Mouse (Mus musculus) lung, embryonic 14.5 days (tissue): ENCODE results near the gene Vps4a. TPM values are rescaled to one million over a fixed set of nuclear protein-coding genes. Genes with fewer than 3 reads are reported as not detected.

ENCODE experiments used
- ATAC-seq: fragments of 200-750 bp; cut with Nextera tagmentation; 2 replicates; pipeline ENCODE4 v1.8.0; 2017; ENCODE audit warnings: mild to moderate bottlenecking, moderate TSS enrichment, moderate library complexity; ENCODE audit not compliant: insufficient read depth
- DNase-seq: peaks from one replicate; pipeline ENCODE4 v3.0.0-alpha.2; 2015
- H3K27ac ChIP-seq: fragments of 300-500 bp; sonication (generic); 2 replicates; pipeline ENCODE4 v1.5.1; 2014; ENCODE audit warnings: low read depth, mild to moderate bottlenecking, moderate library complexity
- H3K27me3 ChIP-seq: fragments of 300-500 bp; sonication (generic); 2 replicates; pipeline ENCODE4 v1.6.1; 2014; ENCODE audit warnings: low read length, control low read depth; ENCODE audit not compliant: insufficient read depth
- H3K36me3 ChIP-seq: fragments of 300-500 bp; sonication (generic); 2 replicates; pipeline ENCODE4 v1.6.1; 2014; ENCODE audit warnings: control low read depth; ENCODE audit not compliant: insufficient read depth
- H3K4me1 ChIP-seq: fragments of 300-500 bp; sonication (generic); 2 replicates; pipeline ENCODE4 v1.6.1; 2014; ENCODE audit warnings: antibody characterized with exemption, control low read depth; ENCODE audit not compliant: insufficient read depth
- H3K4me2 ChIP-seq: fragments of 300-500 bp; sonication (generic); 2 replicates; pipeline ENCODE4 v1.6.1; 2014; ENCODE audit warnings: mild to moderate bottlenecking
- H3K4me3 ChIP-seq: fragments of 300-500 bp; sonication (generic); 2 replicates; pipeline ENCODE4 v1.5.1; 2014; ENCODE audit warnings: low read depth, low read length
- H3K9ac ChIP-seq: fragments of 300-500 bp; sonication (generic); 2 replicates; pipeline ENCODE4 v1.6.1; 2014
- H3K9me3 ChIP-seq: fragments of 300-500 bp; sonication (generic); 2 replicates; pipeline ENCODE4 v1.6.1; 2016; ENCODE audit warnings: low read depth, low read length, control low read depth
- CTCF ChIP-seq: IDR thresholded peaks from 2 replicates; pipeline ENCODE4 v1.5.1; 2016; ENCODE audit warnings: antibody characterized with exemption, low read depth
- WGBS: fragments of 180-500 bp; shearing (Covaris S2); extraction: QIAGEN DNeasy Blood & Tissue Kit; methylation state at CpG from one replicate; pipeline ENCODE4 v1.1.7; 2014; 5-methylcytosine and 5-hydroxymethylcytosine counted together
- polyA plus RNA-seq: library from polyadenylated mRNA; unstranded; fragments of >200 nt; fragmentation: Nextera tagmentation; extraction: Ambion mirVana; gene quantifications from 2 replicates; pipeline ENCODE4 v1.2.1, GENCODE M21; 2014

Gene Vps4a
- polyA plus RNA-seq, 1 experiment from 2014 or later: 67.8 TPM

DNA sequence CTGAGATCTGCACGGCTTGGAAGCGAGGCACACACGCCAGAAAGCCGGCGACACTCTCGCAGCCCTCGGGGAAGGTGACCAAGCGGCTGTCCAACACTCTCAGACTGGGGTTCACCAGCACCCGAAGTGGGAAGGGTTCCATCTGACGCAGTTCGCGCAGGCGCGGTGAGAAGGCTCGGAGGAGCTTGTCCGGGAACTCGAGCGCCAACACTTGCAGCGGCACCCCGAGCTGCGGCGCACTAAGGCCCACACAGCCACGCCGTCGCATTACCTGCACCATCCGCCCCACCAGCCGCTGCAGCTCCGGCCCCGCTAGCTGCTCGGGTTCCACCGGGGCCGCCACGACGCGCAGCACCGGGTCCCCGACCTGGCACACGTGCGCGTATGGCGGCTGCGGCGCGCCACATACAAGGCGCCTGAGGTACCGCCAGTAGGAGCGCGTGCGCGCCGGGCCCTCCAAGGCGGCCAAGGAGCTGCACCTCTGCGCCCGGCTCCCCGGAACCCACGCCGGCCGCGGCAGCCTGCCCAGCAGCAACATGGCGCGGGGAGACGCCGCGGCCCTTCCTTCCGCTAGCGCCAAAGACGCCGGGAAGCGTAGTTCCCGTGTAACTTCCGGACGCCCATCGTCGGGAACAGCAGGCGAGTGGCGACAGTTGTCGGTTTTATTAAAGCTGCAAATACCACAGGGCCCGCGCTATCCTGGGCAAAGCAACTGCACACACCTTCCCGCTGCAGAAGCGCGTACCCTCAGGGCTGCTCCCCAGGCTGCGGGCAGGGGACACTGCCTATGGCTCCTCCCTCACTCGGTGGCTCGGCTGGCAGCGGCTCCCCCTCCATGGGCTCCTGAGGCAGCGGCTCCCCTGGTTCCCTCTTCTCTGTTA is 17.3 kb downstream of the Vps4a start, which contains the start of gene Pdf:
Gene Pdf (minus strand): TSS at position 554 of the 881 bp plus-strand sequence.
- DNase-seq: peak; percentile 87
- peak; percentile 1; the same call in 1 of the 2 replicates for TF ChIP-seq CTCF
- Histone ChIP-seq H3K36me3 (peaks cover 79% of the 10 kb centered on the region), H3K4me2 (peak within 1 kb of the TSS; percentile 75), H3K9me3 (no peaks in the 10 kb centered on the region), H3K9ac (peak within 1 kb of the TSS; percentile 94), H3K27me3 (no peaks in the 10 kb centered on the region), H3K4me3 (peak within 1 kb of the TSS; percentile 87), H3K4me1 (no peaks in the 10 kb centered on the region), H3K27ac (peak within 1 kb of the TSS; percentile 94)
- under 1% methylated on average over 82 of the region's 87 CpGs for WGBS
- peak; percentile 83 for ATAC-seq

DNA sequence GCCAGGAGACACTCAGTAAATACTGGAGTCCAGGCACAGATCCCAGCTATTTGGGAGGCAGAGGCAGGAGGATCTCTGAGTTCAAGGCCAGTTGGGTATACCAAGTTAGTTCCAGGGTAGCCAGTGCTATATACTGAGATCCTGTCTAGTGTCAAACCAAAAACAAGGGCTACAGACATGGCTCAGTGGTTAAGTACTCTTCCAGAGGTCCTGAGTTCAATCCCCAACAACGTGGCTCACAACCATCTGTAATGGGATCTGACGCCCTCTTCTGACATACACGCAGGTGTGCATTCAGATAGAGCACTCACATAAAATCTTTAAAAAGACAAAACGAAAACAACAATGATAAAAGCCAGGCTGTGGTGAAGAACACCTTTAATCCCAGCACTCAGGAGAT is 18.5 kb downstream of the Vps4a start:
- no peak overlapping the region for H3K9ac ChIP-seq
- peak overlapping the region; percentile 94; the same call in 1 of the 2 replicates for H3K27ac ChIP-seq
- 93% methylated on average over 4 of the region's 4 CpGs for WGBS
- H3K4me1 ChIP-seq: no peaks in the 10 kb centered on the region
- H3K4me3 ChIP-seq: peak overlapping the region; percentile 87
- ATAC-seq (no peak), DNase-seq (no peak)
- peaks cover 77% of the 10 kb centered on the region for H3K36me3 ChIP-seq
- H3K27me3 ChIP-seq: no peaks in the 10 kb centered on the region
- H3K4me2 ChIP-seq: peak overlapping the region; percentile 75
- no peak for TF ChIP-seq CTCF
- H3K9me3 ChIP-seq: no peaks in the 10 kb centered on the region

DNA sequence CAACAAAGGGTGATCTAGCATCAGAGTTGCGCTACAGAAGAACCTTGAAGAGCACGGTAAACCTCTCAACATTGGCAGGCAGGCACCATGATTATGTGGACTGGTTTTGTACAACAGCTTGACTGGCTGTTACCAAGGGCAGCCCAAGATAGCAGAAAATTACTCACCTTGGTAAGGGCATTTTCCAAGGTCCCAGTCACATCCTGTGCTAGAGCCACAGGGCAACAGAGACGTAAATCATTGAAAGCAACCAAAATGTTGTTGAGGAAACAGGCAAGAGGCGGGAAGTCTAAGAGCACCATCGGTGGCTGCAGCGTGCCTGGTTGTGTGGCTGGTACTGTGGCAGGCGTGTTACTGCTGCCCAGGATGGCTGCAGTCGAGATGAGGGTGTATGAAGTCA is 21.0 kb downstream of the Vps4a start:
- no peaks in the 10 kb centered on the region for H3K4me1 ChIP-seq
- no peak for ATAC-seq
- no peak overlapping the region for H3K27ac ChIP-seq
- no peak for TF ChIP-seq CTCF
- H3K27me3 ChIP-seq: no peaks in the 10 kb centered on the region
- no peak for DNase-seq
- no peak overlapping the region for H3K4me2 ChIP-seq
- peaks cover 57% of the 10 kb centered on the region for H3K36me3 ChIP-seq
- no peak overlapping the region for H3K4me3 ChIP-seq
- H3K9me3 ChIP-seq: no peaks in the 10 kb centered on the region
- WGBS: 94% methylated on average over 8 of the region's 8 CpGs
- no peak overlapping the region for H3K9ac ChIP-seq

DNA sequence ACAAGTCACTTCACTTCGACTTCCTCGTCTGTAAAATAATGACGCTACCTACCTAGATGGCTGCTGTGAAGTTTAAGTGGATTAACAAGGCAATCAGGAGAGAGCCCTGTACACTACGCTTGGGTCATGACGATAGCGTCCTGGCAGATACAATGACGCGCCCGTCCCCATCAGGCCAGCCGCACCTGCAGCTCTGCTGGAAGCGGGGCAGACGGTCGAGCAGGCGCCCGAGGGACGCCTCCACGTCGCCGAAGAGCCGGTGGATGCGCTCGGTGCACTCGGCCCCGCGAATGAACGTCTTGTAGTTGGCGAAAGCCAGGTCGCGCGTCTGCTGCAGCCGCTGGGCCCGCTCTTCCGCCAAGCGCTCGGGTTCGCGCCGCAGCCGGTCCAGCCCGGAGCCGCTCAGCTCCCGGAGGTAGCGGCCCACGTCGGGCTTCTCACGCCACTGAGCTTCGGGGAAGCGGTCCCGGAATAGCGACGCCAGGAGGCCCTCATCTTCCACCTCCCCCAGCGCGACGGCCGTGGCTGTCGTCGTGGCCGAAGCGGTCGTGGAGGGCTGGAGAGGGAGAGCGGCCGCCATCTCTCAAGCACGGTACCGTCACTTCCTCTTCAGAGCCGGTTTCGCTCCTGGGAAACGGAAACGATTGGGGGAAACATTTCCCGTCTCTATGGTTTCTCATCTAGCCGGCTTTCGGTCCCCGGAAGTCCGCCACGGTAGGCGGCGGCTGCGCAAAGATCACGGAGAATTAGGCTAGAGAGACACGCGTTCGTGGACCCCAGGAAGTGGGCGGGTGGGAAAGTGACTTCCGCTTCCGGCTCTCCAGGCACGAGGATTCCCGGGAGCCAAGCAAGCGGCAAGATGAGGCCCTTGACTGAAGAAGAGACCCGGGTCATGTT is 25.3 kb downstream of the Vps4a start, which contains the start of the genes Cog8 and Nip7:
Gene Cog8 (minus strand): TSS at position 614 of the 897 bp plus-strand sequence.
Gene Nip7 (plus strand): TSS at position 802 of the 897 bp plus-strand sequence.
- WGBS: under 1% methylated on average over 88 of the region's 88 CpGs
- peak; percentile 97 for ATAC-seq
- Histone ChIP-seq H3K4me3 (peak within 1 kb of the TSS; percentile 100), H3K36me3 (peaks cover 56% of the 10 kb centered on the region), H3K27me3 (no peaks in the 10 kb centered on the region), H3K9me3 (no peaks in the 10 kb centered on the region), H3K4me2 (peak within 1 kb of the TSS; percentile 82), H3K9ac (peak within 1 kb of the TSS; percentile 80), H3K27ac (peak within 1 kb of the TSS; percentile 80), H3K4me1 (no peaks in the 10 kb centered on the region)
- TF ChIP-seq CTCF: 0 out of 2 replicates have a peak, but pooled peaks have one; percentile 3
- DNase-seq: peak; percentile 99

DNA sequence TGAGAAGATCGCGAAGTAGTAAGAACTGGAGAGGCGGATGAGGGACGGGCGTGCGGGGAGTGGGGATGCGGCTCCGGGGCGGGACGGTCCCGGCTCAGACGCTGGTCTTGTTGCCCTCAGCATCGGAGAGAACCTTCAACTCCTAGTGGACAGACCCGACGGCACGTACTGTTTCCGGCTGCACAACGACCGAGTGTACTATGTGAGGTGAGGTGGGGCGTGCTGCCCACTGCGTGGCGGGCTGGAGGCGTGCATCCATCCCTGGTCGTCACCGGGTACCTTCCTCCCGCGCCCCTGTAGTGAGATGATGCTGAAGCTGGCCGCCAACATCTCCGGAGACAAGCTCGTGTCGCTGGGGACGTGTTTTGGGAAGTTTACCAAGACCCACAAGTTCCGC is 25.9 kb downstream of the Vps4a start:
- peaks cover 49% of the 10 kb centered on the region for H3K36me3 ChIP-seq
- DNase-seq: peak; percentile 19

DNA sequence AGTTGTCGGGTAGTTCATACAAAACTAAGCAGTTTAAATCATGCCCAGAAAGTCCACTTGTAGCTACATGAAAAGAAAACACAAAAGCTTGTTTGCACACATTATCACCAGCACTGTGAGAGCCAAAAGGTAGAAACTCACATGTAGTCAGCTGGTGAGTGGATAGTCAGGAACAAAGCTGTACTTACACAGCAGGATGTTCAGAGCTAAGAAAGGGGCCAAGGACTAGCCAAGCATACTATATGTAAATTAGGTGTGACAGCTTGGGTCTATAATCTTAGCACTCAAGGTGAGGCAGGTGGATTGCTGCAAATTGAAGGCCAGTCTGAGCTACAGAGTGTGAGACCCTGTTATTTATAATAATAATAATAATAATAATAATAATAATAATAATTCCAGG is 31.6 kb downstream of the Vps4a start:
- H3K4me1 ChIP-seq: no peaks in the 10 kb centered on the region
- peaks cover 21% of the 10 kb centered on the region for H3K36me3 ChIP-seq

More for the DNA sequence above, 25.9 kb downstream of the Vps4a start:
- Histone ChIP-seq H3K27ac (peak overlapping the region; percentile 52; the same call in 1 of the 2 replicates), H3K4me1 (no peaks in the 10 kb centered on the region), H3K9ac (peak overlapping the region; percentile 80), H3K27me3 (no peaks in the 10 kb centered on the region), H3K4me3 (peak overlapping the region; percentile 100), H3K4me2 (peak overlapping the region; percentile 82), H3K9me3 (no peaks in the 10 kb centered on the region)
- 0 out of 2 replicates have a peak, but pooled peaks have one; percentile 21 for TF ChIP-seq CTCF
- under 1% methylated on average over 33 of the region's 33 CpGs for WGBS
- ATAC-seq: peak; percentile 63

More for the DNA sequence above, 31.6 kb downstream of the Vps4a start:
- no peak overlapping the region for H3K4me2 ChIP-seq
- no peak overlapping the region for H3K27ac ChIP-seq
- H3K9me3 ChIP-seq: no peaks in the 10 kb centered on the region
- H3K4me3 ChIP-seq: no peak overlapping the region
- ATAC-seq (no peak), DNase-seq (no peak)
- no peak for TF ChIP-seq CTCF
- no peak overlapping the region for H3K9ac ChIP-seq
- no peaks in the 10 kb centered on the region for H3K27me3 ChIP-seq
- 67% methylated on average over 1 of the region's 1 CpGs for WGBS
